Mouse (Mus musculus) T-helper 17 cell (primary cell): ENCODE data around the gene Trip12.

Source experiments
- in situ Hi-C, 2 experiments: fragments of 300-600 bp; cut with MboI, MseI; formaldehyde crosslinking; loops; 1 replicate in 1 of 2; 2 replicates in 1 of 2; pipeline ENCODE4 v1.15.1; 2025; ENCODE audit warnings: high pct_unique_total_duplicates in 2 of 2

Gene Trip12

GRCm38 (mm10) chr1:84799166-84799565 is 41.1 kb downstream of the Trip12 start:
- in situ Hi-C loops: no loop called here

GRCm38 (mm10) chr1:84795335-84795734 is 45.0 kb downstream of the Trip12 start:
- in situ Hi-C loops: no loop called here

- in situ Hi-C loops: no loop called here
Measured at GRCm38 (mm10) chr1:84791393-84791792, 48.9 kb downstream of the Trip12 start.

- in situ Hi-C loops: no loop called here
Measured at GRCm38 (mm10) chr1:84780630-84781029, 59.7 kb downstream of the Trip12 start.

GRCm38 (mm10) chr1:84777455-84777854 is 62.9 kb downstream of the Trip12 start:
- in situ Hi-C loops: loop anchor here in 1 of 2 experiments (5.0 kb wide), 1 partner anchor 35 kb away; no protein-coding TSS in a partner anchor

GRCm38 (mm10) chr1:84758843-84759242 is 81.5 kb downstream of the Trip12 start:
- in situ Hi-C loops: loop anchor here in 1 of 2 experiments (5.0 kb wide), 1 partner anchor 78 kb away; the partner anchor contains the start of gene Fbxo36

- in situ Hi-C loops: loop anchor here in 1 of 2 experiments (5.0 kb wide), 1 partner anchor 35 kb away; no protein-coding TSS in a partner anchor
Measured at GRCm38 (mm10) chr1:84742156-84742555, 98.2 kb downstream of the Trip12 start.

- in situ Hi-C loops: loop anchor here in 1 of 2 experiments (5.0 kb wide), 1 partner anchor 37 kb away; no protein-coding TSS in a partner anchor
Measured at GRCm38 (mm10) chr1:84740080-84740479, 100.2 kb downstream of the Trip12 start.

- in situ Hi-C loops: no loop called here
Measured at GRCm38 (mm10) chr1:84737097-84737496, 103.2 kb downstream of the Trip12 start.

- in situ Hi-C loops: loop anchor here in 1 of 2 experiments (5.0 kb wide), 1 partner anchor 154 kb away; no protein-coding TSS in a partner anchor
Measured at GRCm38 (mm10) chr1:84733799-84734198, 106.5 kb downstream of the Trip12 start.

- in situ Hi-C loops: loop anchor here in 1 of 2 experiments (5.0 kb wide), 1 partner anchor 156 kb away; no protein-coding TSS in a partner anchor
Measured at GRCm38 (mm10) chr1:84731763-84732162, 108.6 kb downstream of the Trip12 start.

- in situ Hi-C loops: no loop called here
Measured at GRCm38 (mm10) chr1:84722841-84723240, 117.5 kb downstream of the Trip12 start.

GRCm38 (mm10) chr1:84722371-84722770 is 117.9 kb downstream of the Trip12 start:
- in situ Hi-C loops: no loop called here

GRCm38 (mm10) chr1:84721942-84722341 is 118.4 kb downstream of the Trip12 start:
- in situ Hi-C loops: no loop called here

- in situ Hi-C loops: no loop called here
Measured at GRCm38 (mm10) chr1:84709810-84710785, 130.2 kb downstream of the Trip12 start.

- in situ Hi-C loops: no loop called here
Measured at GRCm38 (mm10) chr1:84709406-84709805, 130.9 kb downstream of the Trip12 start.

- in situ Hi-C loops: no loop called here
Measured at GRCm38 (mm10) chr1:84700254-84700653, 140.1 kb downstream of the Trip12 start.

- in situ Hi-C loops: no loop called here
Measured at GRCm38 (mm10) chr1:84697136-84697535, 143.2 kb downstream of the Trip12 start.

GRCm38 (mm10) chr1:84695517-84696411 is 144.6 kb downstream of the Trip12 start, which contains the start of gene Dner:
Gene Dner (minus strand): TSS chr1:84696221.
- in situ Hi-C loops: no loop called here

- in situ Hi-C loops: no loop called here
Measured at GRCm38 (mm10) chr1:84694688-84695474, 145.4 kb downstream of the Trip12 start.

GRCm38 (mm10) chr1:84677910-84678309 is 162.4 kb downstream of the Trip12 start:
- in situ Hi-C loops: no loop called here
